Mouse (Mus musculus) forebrain, embryonic 15.5 days (tissue): ENCODE results near the gene Olfr339. TPM values are rescaled to one million over a fixed set of nuclear protein-coding genes. Genes with fewer than 3 reads are reported as not detected.
"Not testable (repeated sequence)": the region's sequence is repeated elsewhere in the genome, so short reads cannot be mapped to it uniquely, and the experiment has no call there.

ENCODE experiments used
- ATAC-seq: fragments of 200-750 bp; cut with Nextera tagmentation; replicated peaks from 2 replicates; pipeline ENCODE4 v1.8.0; 2017; ENCODE audit warnings: mild to moderate bottlenecking, moderate TSS enrichment, moderate library complexity
- H3K27ac ChIP-seq: fragments of 300-500 bp; sonication (generic); replicated peaks from 2 replicates; pipeline ENCODE4 v1.5.1; 2015; ENCODE audit warnings: mild to moderate bottlenecking, inconsistent platforms
- H3K27me3 ChIP-seq: fragments of 300-500 bp; sonication (generic); 2 replicates; pipeline ENCODE4 v1.6.1; 2015; ENCODE audit warnings: inconsistent platforms
- H3K36me3 ChIP-seq: fragments of 300-500 bp; sonication (generic); 2 replicates; pipeline ENCODE4 v1.6.1; 2015; ENCODE audit warnings: mild to moderate bottlenecking, inconsistent platforms
- H3K4me1 ChIP-seq: fragments of 300-500 bp; sonication (generic); 2 replicates; pipeline ENCODE4 v1.6.1; 2015; ENCODE audit warnings: inconsistent platforms
- H3K4me2 ChIP-seq: fragments of 300-500 bp; sonication (generic); replicated peaks from 2 replicates; pipeline ENCODE4 v1.6.1; 2015; ENCODE audit warnings: mild to moderate bottlenecking, inconsistent platforms
- H3K4me3 ChIP-seq: fragments of 300-500 bp; sonication (generic); 2 replicates; pipeline ENCODE4 v1.5.1; 2015; ENCODE audit warnings: mild to moderate bottlenecking, inconsistent platforms
- H3K9ac ChIP-seq: fragments of 300-500 bp; sonication (generic); replicated peaks from 2 replicates; pipeline ENCODE4 v1.6.1; 2015; ENCODE audit warnings: mild to moderate bottlenecking, inconsistent platforms
- H3K9me3 ChIP-seq: fragments of 300-500 bp; sonication (generic); 2 replicates; pipeline ENCODE4 v1.6.1; 2016; ENCODE audit warnings: inconsistent platforms
- WGBS: fragments of 180-500 bp; shearing (Covaris S2); methylation state at CpG from one replicate; pipeline ENCODE4 v1.1.7; 2015; ENCODE audit warnings: mixed read lengths; 5-methylcytosine and 5-hydroxymethylcytosine counted together
- polyA plus RNA-seq: library from polyadenylated mRNA; unstranded; fragments of >200 nt; fragmentation: Nextera tagmentation; extraction: Ambion mirVana; gene quantifications from 2 replicates; pipeline ENCODE4 v1.2.1, GENCODE M21; 2015

Olfr339 gene
- not detected in 2 replicates for polyA plus RNA-seq

DNA sequence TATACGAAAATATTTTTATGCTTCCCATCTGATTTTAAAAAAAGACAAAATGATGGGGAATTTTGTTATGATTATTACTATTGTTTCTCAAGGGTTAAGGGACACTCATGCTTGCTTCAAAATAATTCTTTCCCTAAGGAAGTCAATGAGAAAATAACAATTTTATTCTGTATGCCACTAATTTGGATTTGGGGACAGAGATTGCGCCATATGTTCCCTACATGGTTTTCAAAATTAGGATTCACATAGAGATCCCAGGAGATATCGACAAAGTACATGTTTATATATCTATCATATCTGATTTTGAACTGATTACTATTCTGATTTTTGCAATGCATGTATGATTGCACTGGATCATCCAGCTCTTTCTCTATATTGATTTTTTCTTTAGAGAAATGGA lies at the start of gene Olfr339:
Gene Olfr339 (plus strand): TSS at position 301 of the 400 bp plus-strand sequence.
- Histone ChIP-seq H3K36me3 (no peaks in the 10 kb centered on the region), H3K4me3 (no peak within 1 kb of the TSS), H3K4me1 (no peaks in the 10 kb centered on the region), H3K4me2 (no peak within 1 kb of the TSS), H3K27ac (no peak within 1 kb of the TSS), H3K27me3 (no peaks in the 10 kb centered on the region), H3K9ac (no peak within 1 kb of the TSS), H3K9me3 (no peaks in the 10 kb centered on the region)
- 89% methylated on average over 3 of the region's 3 CpGs for WGBS
- ATAC-seq, result no peak

DNA sequence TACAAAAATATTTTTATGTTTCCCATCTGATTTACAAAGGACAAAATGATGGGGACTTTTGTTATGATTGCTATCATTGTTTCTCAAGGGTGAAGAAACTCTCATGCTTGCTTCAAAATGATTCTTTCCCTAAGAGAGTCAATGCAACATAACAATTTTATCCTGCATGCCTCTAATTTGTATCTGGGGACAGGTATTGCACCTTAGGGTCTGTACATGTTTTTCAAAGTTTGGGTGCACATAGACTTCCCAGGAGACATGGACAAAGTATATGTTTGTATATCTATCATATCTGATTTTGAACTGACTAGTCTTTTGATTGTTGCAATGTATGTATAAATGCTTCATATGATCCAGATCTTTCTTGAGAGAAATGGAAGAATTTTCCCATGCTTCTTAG lies 45.5 kb upstream of the Olfr339 start, which contains the start of gene Olfr338:
Gene Olfr338 (plus strand): TSS at position 301 of the 400 bp plus-strand sequence.
- H3K4me1 ChIP-seq, result no peaks in the 10 kb centered on the region
- no peak for ATAC-seq
- H3K9me3 ChIP-seq, result peaks cover 4% of the 10 kb centered on the region
- no peak within 1 kb of the TSS for H3K4me3 ChIP-seq
- H3K27ac ChIP-seq, result no peak within 1 kb of the TSS
- H3K4me2 ChIP-seq, result no peak within 1 kb of the TSS
- no peak within 1 kb of the TSS for H3K9ac ChIP-seq
- H3K36me3 ChIP-seq, result no peaks in the 10 kb centered on the region
- H3K27me3 ChIP-seq, result no peaks in the 10 kb centered on the region

DNA sequence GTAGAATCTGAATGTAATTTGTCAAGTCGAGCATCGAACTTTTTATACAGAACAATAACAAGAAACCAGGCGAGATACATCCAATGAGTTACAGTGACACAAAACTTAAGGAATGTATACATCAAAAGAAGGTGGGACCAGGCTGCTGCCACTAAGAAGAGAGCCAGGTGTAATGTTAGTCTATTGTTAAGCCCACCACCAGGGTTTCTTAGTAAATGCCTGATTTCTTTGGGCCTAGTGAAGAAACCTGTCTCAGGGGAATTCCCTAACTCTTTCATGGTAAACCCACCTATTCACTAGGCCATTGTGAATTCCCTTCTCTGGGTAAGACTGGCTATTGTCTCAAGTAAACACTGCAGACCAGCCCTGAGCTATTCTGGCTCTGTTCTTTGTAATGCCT lies 3.6 kb upstream of the Olfr339 start:
- not testable (repeated sequence) for H3K4me3 ChIP-seq, H3K4me1 ChIP-seq, H3K27ac ChIP-seq, ATAC-seq, H3K27me3 ChIP-seq, H3K36me3 ChIP-seq, H3K9me3 ChIP-seq, H3K9ac ChIP-seq, H3K4me2 ChIP-seq
- 86% methylated on average over 3 of the region's 3 CpGs for WGBS

GRCm38 (mm10) chr2:36415591-36415990 lies 3.2 kb upstream of the Olfr339 start:
- not testable (repeated sequence) for H3K4me1 ChIP-seq, H3K9me3 ChIP-seq, H3K4me3 ChIP-seq, H3K9ac ChIP-seq, H3K36me3 ChIP-seq, H3K4me2 ChIP-seq, H3K27me3 ChIP-seq, ATAC-seq, H3K27ac ChIP-seq
- WGBS, result 90% methylated on average over 7 of the region's 7 CpGs

GRCm38 (mm10) chr2:36452287-36452686 lies 33.5 kb downstream of the Olfr339 start, which contains the start of gene Olfr340:
Olfr340 (plus strand) TSS chr2:36452587.
- 0 out of 2 replicates have a peak, but pooled peaks cover 9% of the 10 kb centered on the region for H3K9me3 ChIP-seq

DNA sequence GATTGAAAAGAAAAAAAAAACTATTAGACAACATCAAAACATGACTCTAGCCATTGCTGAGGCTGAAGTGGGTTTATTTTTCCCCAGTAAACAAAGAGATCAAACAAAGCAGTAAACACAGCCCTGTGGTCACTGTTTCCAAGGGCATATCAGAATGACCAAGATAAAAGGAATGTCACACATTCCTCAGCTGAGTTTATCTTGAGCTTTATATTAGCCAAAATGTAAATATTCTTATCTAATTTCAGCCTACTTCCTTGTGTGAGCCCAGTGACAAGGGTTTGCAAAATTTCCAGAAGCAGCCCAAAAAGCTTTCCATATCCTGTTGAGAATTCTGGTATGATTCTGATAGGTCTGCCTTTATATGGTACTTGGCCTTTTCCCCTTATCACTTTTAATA lies 54.9 kb downstream of the Olfr339 start:
- no peak overlapping the region for H3K27ac ChIP-seq
- H3K4me2 ChIP-seq, result no peak overlapping the region
- no peaks in the 10 kb centered on the region for H3K36me3 ChIP-seq
- H3K9me3 ChIP-seq, result no peaks in the 10 kb centered on the region
- H3K4me3 ChIP-seq, result no peak overlapping the region
- ATAC-seq, result no peak
- H3K4me1 ChIP-seq, result no peaks in the 10 kb centered on the region
- H3K9ac ChIP-seq, result no peak overlapping the region
- H3K27me3 ChIP-seq, result no peaks in the 10 kb centered on the region

More at GRCm38 (mm10) chr2:36452287-36452686, 33.5 kb downstream of the Olfr339 start, which contains the start of gene Olfr340:
- no peaks in the 10 kb centered on the region for H3K27me3 ChIP-seq
- H3K4me3 ChIP-seq, result no peak within 1 kb of the TSS
- no peak within 1 kb of the TSS for H3K27ac ChIP-seq
- H3K36me3 ChIP-seq, result no peaks in the 10 kb centered on the region
- no peak within 1 kb of the TSS for H3K4me2 ChIP-seq
- no peaks in the 10 kb centered on the region for H3K4me1 ChIP-seq
- WGBS, result 66% methylated on average over 1 of the region's 1 CpGs
- ATAC-seq, result no peak
- no peak within 1 kb of the TSS for H3K9ac ChIP-seq

Other genes with a start within 250 kb of the Olfr339 start
- gene Ptgs1, start 188.5 kb upstream of the Olfr339 start, polyA plus RNA-seq, result 2.7 and 3.4 TPM in 2 replicates
- not detected in 2 replicates for gene Olfr338, start 45.4 kb upstream of the Olfr339 start, polyA plus RNA-seq
- not detected in 2 replicates for gene Olfr340, start 33.6 kb downstream of the Olfr339 start, polyA plus RNA-seq
- gene Olfr341, start 63.5 kb downstream of the Olfr339 start, polyA plus RNA-seq, result not detected in 2 replicates
- not detected in 2 replicates for gene Olfr342, start 106.1 kb downstream of the Olfr339 start, polyA plus RNA-seq
- gene Olfr344, start 147.7 kb downstream of the Olfr339 start, polyA plus RNA-seq, result not detected in 2 replicates
- not detected in 2 replicates for gene Olfr345, start 221.1 kb downstream of the Olfr339 start, polyA plus RNA-seq